Mouse (Mus musculus) ES-E14 (cell line): ENCODE data around the gene Ccdc8. TPM values are rescaled to one million over a fixed set of nuclear protein-coding genes. Genes with fewer than 3 reads are reported as not detected.
A peak's percentile ranks its signal among the peaks of the same experiment; 100 is the strongest.

Experiments used
- DNase-seq: peaks from one replicate; pipeline ENCODE4 v3.0.0-alpha.2; 2013; ENCODE audit warnings: low read depth, low spot score
- H3K27ac ChIP-seq: 2 replicates; pipeline ENCODE4 v1.5.1; 2012; ENCODE audit warnings: low read depth, mild to moderate bottlenecking, low read length, moderate library complexity, mixed read lengths; ENCODE audit not compliant: poor library complexity, insufficient read depth, severe bottlenecking
- H3K36me3 ChIP-seq: 2 replicates; pipeline ENCODE4 v1.6.1; 2012; ENCODE audit warnings: mild to moderate bottlenecking, low read length, moderate library complexity, mixed read lengths; ENCODE audit not compliant: control insufficient read depth, poor library complexity, insufficient read depth, severe bottlenecking
- H3K4me1 ChIP-seq, 2 experiments: fragments of 150-350 bp in 1 of 2; sonication (generic) in 1 of 2; 2 replicates each; pipeline ENCODE4 v1.6.1; 2012; ENCODE audit warnings: low read length in 2 of 2, mild to moderate bottlenecking in 1 of 2, mixed read lengths in 1 of 2; ENCODE audit not compliant: control insufficient read depth in 2 of 2, insufficient read depth in 2 of 2, poor library complexity in 1 of 2
- H3K4me3 ChIP-seq, 2 experiments: fragments of 150-350 bp in 1 of 2; sonication (generic) in 1 of 2; 2 replicates each; pipeline ENCODE4 v1.5.1; 2012; ENCODE audit warnings: low read length in 2 of 2, low read depth in 1 of 2, mild to moderate bottlenecking in 1 of 2, mixed read lengths in 1 of 2; ENCODE audit not compliant: insufficient read depth in 1 of 2, poor library complexity in 1 of 2, severe bottlenecking in 1 of 2
- H3K9ac ChIP-seq: 2 replicates; pipeline ENCODE4 v1.6.1; 2012; ENCODE audit warnings: low read depth, mild to moderate bottlenecking, low read length, mixed read lengths; ENCODE audit not compliant: poor library complexity, insufficient read depth, severe bottlenecking
- H3K9me3 ChIP-seq: fragments of 150-350 bp; sonication (generic); 2 replicates; pipeline ENCODE4 v1.6.1; 2012; ENCODE audit warnings: low read depth, mild to moderate bottlenecking, low read length; ENCODE audit not compliant: control insufficient read depth, insufficient read depth
- CHD2 ChIP-seq: IDR thresholded peaks from 2 replicates; pipeline ENCODE4 v1.6.1; 2014; ENCODE audit warnings: mild to moderate bottlenecking, low read depth, low read length, inconsistent platforms
- HCFC1 ChIP-seq: IDR thresholded peaks from 2 replicates; pipeline ENCODE4 v1.6.1; 2012; ENCODE audit warnings: low read length, inconsistent platforms, borderline replicate concordance; ENCODE audit not compliant: insufficient read depth
- MAFK ChIP-seq: IDR thresholded peaks from 2 replicates; pipeline ENCODE4 v1.6.1; 2014; ENCODE audit warnings: mild to moderate bottlenecking, low read depth, low read length, inconsistent platforms; ENCODE audit not compliant: insufficient read depth
- ZC3H11A ChIP-seq: IDR thresholded peaks from 2 replicates; pipeline ENCODE4 v1.6.1; 2012; ENCODE audit warnings: low read depth, mild to moderate bottlenecking, inconsistent platforms, low read length, borderline replicate concordance
- ZNF384 ChIP-seq: IDR thresholded peaks from 2 replicates; pipeline ENCODE4 v1.6.1; 2012; ENCODE audit warnings: low read depth, low read length, inconsistent platforms
- in situ Hi-C, 2 experiments: fragments of 600-800 bp; cut with MboI; formaldehyde crosslinking; loops; one replicate each; pipeline ENCODE4 v1.15.1; 2025; ENCODE audit warnings: low sequenced_read_pairs in 2 of 2, inconsistent platforms in 1 of 2; ENCODE audit not compliant: unreplicated experiment in 2 of 2
- total RNA-seq: library from RNA; depleted of rRNA; stranded (reverse); fragments of 300-350 nt; gene quantifications from 2 replicates; pipeline ENCODE4 v1.2.3, GENCODE M21; 2012

Gene Ccdc8
- total RNA-seq, 1 experiment = 4.1 TPM

DNA sequence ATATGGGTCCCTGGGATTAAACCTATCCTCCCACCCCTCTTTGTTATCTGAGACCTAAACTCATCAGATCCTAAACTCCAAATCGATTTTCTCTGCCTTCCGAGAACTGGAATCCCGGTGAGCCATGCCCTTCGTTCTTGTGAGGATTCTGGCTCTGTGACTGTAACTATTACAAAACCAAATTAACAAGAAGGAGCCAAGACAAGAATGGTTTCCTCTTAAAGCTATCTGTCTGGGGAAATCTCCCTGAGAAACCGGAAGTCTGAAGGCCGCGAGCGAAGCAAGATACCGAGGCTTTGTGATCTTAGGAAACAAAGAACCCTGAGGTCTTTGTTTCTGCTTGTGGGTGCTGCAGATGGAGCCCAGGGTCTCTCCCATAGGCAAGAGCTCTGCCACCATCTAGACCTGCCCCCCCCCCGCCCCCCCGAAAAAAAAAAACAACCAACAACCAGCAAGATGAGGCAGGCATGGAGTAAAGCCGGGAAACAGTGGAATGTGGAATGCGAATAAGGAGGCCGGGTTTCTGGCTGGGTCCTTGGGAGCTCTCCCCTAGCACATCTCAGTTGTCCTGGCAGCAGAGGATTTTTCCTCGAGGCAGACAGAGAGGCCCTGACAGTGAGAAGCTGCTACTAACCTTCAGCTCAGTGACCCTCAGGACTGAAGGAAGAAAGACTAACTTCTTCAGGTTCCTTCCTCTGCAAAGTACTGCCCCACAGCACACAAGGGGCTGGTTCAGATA is 2.3 kb upstream of the Ccdc8 start:
- DNase-seq = peak; percentile 27
- peak overlapping the region in 1 of 2 experiments; percentile 5; a peak in 2 of 4 replicates for H3K4me3 ChIP-seq

GRCm38 (mm10) chr7:16991681-16992450 is 642 bp upstream of the Ccdc8 start:
- no peak for DNase-seq
- in situ Hi-C loops = loop anchor here in 1 of 2 experiments (5.0 kb wide), 1 partner anchor 40 kb away; no protein-coding TSS in a partner anchor
- Histone ChIP-seq H3K27ac (no peak overlapping the region), H3K4me1 (peaks cover 1 to 14% of the 10 kb centered on the region in 2 experiments; a peak in 2 of 4 replicates), H3K9ac (no peak overlapping the region), H3K4me3 (no peak overlapping the region), H3K9me3 (no peaks in the 10 kb centered on the region), H3K36me3 (no peaks in the 10 kb centered on the region)
- TF ChIP-seq MAFK (no peak), ZC3H11A (no peak), ZNF384 (no peak), HCFC1 (no peak), CHD2 (no peak)

More for the DNA sequence above, 2.3 kb upstream of the Ccdc8 start:
- Histone ChIP-seq H3K27ac (no peak overlapping the region; the same call in 1 of the 2 replicates), H3K9me3 (no peaks in the 10 kb centered on the region), H3K36me3 (no peaks in the 10 kb centered on the region), H3K9ac (peak overlapping the region; percentile 11; the same call in 1 of the 2 replicates), H3K4me1 (peaks cover 1 to 14% of the 10 kb centered on the region in 2 experiments; a peak in 2 of 4 replicates)
- in situ Hi-C loops = loop anchor here in 1 of 2 experiments (5.0 kb wide), 1 partner anchor 38 kb away; no protein-coding TSS in a partner anchor
- no peak for TF ChIP-seq MAFK
- no peak for TF ChIP-seq ZC3H11A
- TF ChIP-seq CHD2 = no peak
- no peak for TF ChIP-seq ZNF384
- TF ChIP-seq HCFC1 = no peak

DNA sequence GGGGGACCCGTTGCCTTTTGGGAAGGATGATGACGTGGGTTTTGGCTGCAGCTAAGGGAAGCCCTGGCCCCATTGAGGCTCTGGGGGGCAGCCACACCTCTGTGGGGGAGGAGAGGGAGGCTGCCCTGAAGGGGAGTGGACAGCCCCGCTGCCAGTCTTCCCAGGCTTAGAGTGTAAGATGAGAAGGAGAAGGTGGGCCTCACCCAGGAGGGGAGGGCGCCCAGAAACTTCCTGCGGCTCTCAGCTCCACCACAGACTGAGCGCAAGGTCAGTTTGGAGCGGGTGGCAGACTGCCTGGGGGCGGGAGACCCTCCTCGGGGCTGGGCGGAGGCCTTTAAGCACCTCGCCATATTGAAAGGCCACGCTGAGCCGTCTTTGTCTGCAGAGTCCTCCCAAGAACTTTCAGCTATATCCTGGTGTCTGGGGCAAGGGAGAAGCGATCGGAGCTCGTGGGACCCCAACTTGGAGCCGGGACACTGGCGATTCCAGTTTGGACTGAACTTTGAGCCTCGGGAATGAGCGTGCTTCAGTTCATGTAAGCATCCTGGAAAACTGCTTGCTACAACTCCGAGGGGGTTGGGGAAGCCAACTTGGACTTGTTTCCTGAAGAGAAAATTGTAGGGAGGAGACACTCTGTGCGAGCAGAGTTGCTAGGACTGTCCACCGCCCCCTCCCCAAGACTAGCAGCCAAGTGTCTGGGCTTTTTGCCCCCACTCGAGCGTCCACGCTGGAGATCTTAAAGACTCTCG is 1.3 kb downstream of the Ccdc8 start:
- H3K9me3 ChIP-seq = no peaks in the 10 kb centered on the region
- H3K36me3 ChIP-seq = no peaks in the 10 kb centered on the region; the same call in 1 of the 2 replicates
- peak overlapping the region; percentile 36 for H3K9ac ChIP-seq
- H3K27ac ChIP-seq = no peak overlapping the region
- no peak for TF ChIP-seq HCFC1
- no peak for TF ChIP-seq ZNF384
- no peak for TF ChIP-seq ZC3H11A
- no peak for TF ChIP-seq CHD2
- TF ChIP-seq MAFK = no peak
- H3K4me1 ChIP-seq = peaks cover 1 to 14% of the 10 kb centered on the region in 2 experiments; a peak in 2 of 4 replicates
- peak; percentile 68 for DNase-seq
- peak overlapping the region; percentile 57 to 73 for H3K4me3 ChIP-seq
- in situ Hi-C loops = loop anchor here in 1 of 2 experiments (5.0 kb wide), 1 partner anchor 42 kb away; no protein-coding TSS in a partner anchor

DNA sequence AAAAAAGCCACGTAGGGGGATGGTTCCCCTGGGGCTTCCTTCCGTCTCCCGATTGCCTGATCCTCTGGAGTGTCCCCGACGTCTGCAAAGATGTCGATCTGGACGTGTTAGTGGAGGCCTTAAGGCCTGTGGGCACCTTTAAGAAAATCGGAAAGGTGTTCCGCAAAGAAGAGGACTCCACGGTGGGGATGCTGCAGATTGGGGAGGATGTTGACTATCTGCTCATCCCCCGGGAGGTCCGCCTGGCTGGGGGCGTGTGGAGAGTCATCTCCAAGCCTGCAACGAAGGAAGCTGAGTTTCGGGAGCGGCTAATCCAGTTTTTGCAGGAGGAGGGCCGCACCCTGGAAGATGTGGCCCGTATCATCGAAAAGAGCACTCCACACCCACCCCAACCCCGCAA is 1.9 kb downstream of the Ccdc8 start:
- peak overlapping the region; percentile 36; the same call in 1 of the 2 replicates for H3K9ac ChIP-seq
- H3K36me3 ChIP-seq = no peaks in the 10 kb centered on the region; the same call in 1 of the 2 replicates
- H3K4me1 ChIP-seq = peaks cover 1 to 14% of the 10 kb centered on the region in 2 experiments; a peak in 2 of 4 replicates
- TF ChIP-seq HCFC1 = no peak
- TF ChIP-seq ZC3H11A = no peak
- no peak for TF ChIP-seq MAFK
- TF ChIP-seq CHD2 = no peak
- no peak for TF ChIP-seq ZNF384
- no peak overlapping the region for H3K27ac ChIP-seq
- DNase-seq = no peak
- H3K9me3 ChIP-seq = no peaks in the 10 kb centered on the region
- in situ Hi-C loops = loop anchor here in 1 of 2 experiments (5.0 kb wide), 1 partner anchor 42 kb away; no protein-coding TSS in a partner anchor
- H3K4me3 ChIP-seq = peak overlapping the region; percentile 57 to 73
